Mouse (Mus musculus) left cerebral cortex, postnatal 25 days (tissue): ENCODE data around the gene Plxna2. TPM values are rescaled to one million over a fixed set of nuclear protein-coding genes. Genes with fewer than 3 reads are reported as not detected.

Experiments used
- DNase-seq, 2 experiments: peaks; one replicate each; pipeline ENCODE4 v3.0.0; 2022; ENCODE audit warnings: low spot score in 2 of 2, mixed read lengths in 1 of 2
- intact Hi-C: fragments of 180-260 bp; cut with DNase I; formaldehyde crosslinking; loops from one replicate; pipeline ENCODE4 v1.15.1; 2025
- total RNA-seq, 2 experiments: library from RNA; stranded (reverse); gene quantifications; 2 replicates each; pipeline ENCODE4 v1.2.3; 2021

Gene Plxna2
- total RNA-seq = 100 to 1,000 TPM in 1 of 2 experiments, 10 to 100 TPM in 1; 88.4 to 102 TPM

GRCm38 (mm10) chr1:194617918-194618317, at the start of gene Plxna2:
Gene Plxna2 (plus strand): TSS chr1:194618218.
- DNase-seq = no peak
- intact Hi-C loops = loop anchor here (5.0 to 10.0 kb wide), 4 partner anchors 283 to 1231 kb away; no protein-coding TSS in a partner anchor

DNA sequence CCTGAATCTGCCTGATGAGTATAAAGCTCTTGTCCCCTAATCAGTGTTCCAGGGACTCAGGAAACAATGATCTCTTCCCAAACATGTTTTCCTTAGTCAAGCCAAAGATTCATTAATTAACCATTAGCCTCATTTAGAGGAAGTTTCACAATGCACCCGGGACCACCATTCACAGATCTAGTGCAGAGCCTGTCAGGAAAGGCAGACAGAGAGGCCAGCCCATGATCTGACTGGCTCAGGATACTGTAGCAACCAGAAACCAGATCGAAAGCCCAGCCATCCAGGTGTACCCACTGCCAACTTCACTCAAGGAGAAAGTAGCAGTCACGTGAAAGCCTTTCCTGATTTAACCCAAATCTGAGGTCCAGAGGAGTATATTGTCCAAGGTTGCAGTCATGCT, 44.1 kb upstream of the Plxna2 start:
- intact Hi-C loops = no loop called here
- no peak for DNase-seq

GRCm38 (mm10) chr1:194578270-194578669, 39.7 kb upstream of the Plxna2 start:
- intact Hi-C loops = no loop called here
- peak; percentile 26 to 76 for DNase-seq

DNA sequence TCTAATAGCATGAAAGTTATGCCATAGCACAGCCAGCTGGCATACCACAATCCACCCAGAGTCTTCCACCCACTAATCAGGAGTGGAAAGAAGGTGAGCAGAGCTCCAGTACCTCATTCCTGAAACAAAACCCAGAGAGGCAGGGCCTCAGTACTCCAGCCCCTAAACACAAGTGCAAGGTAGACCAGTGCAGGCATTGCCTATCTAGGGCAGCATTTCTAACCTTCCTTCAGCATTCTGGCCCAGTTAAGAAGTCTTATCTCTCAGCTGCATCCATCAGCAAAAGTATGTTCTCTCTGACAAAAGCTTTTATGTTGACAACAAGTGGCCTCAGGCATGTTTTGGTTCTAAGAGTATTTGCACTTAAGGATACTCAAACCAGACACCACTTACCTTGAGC, 37.5 kb upstream of the Plxna2 start:
- peak; percentile 7 to 29 for DNase-seq

GRCm38 (mm10) chr1:194586670-194587069, 31.3 kb upstream of the Plxna2 start:
- intact Hi-C loops = no loop called here
- DNase-seq = peak in 1 of 2 experiments; percentile 39

More for the DNA sequence above, 37.5 kb upstream of the Plxna2 start:
- intact Hi-C loops = no loop called here

GRCm38 (mm10) chr1:194587532-194587931, 30.5 kb upstream of the Plxna2 start:
- no peak for DNase-seq
- intact Hi-C loops = no loop called here

DNA sequence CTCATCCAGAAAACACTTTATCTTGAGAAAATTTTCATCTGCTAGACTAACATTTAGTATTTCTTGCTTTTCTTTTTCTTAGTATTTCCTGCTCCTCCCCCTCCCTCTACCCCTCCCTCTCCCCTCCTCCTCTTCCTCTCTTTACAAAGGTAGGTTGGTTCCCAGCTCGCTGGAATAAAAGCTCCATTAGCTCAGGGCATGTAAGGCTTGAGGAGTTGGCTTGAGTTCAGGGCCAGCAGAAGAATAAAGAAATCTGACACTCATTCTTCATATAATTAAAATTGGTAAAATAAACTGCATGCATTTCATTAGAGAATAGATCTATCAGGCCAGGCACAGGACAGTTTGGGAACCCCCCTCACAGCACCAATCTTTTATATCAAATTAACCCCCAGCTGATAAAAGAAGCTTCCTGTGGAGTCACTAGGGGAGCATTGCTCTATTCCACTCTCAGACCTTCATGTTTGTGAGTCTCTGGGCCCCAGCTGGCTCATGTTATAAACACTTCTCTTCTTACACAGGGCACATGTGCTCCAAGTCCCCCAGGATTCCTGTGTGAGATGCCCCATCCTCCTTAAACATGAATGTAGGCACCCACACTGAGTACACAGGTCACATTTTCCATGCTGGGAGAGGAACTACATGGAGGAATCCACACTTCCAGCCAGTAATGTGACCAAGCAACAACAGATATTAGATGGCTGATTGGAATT, 29.9 kb upstream of the Plxna2 start:
- intact Hi-C loops = no loop called here
- DNase-seq = no peak

- intact Hi-C loops = no loop called here
- DNase-seq = no peak
Measured at GRCm38 (mm10) chr1:194588711-194589451, 29.1 kb upstream of the Plxna2 start.

DNA sequence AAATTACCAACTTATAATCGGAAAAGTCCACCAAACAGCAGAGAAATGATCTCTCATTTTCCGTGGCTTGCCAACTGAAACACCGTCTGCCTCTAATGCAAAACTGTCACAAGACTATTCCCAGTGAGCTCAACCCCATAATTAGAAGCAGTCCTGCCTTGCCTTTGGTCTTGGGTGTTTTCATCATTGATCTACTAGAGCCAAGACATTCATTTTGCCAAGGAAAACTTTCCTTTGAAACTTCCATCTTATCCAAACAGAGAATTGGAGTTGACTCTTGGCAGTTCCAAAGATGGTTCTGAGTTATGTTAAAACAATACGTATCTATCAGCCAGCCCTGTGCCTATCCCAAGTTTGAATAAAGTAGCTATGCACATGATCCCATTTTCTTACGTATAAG, 24.9 kb upstream of the Plxna2 start:
- DNase-seq = no peak
- intact Hi-C loops = no loop called here

DNA sequence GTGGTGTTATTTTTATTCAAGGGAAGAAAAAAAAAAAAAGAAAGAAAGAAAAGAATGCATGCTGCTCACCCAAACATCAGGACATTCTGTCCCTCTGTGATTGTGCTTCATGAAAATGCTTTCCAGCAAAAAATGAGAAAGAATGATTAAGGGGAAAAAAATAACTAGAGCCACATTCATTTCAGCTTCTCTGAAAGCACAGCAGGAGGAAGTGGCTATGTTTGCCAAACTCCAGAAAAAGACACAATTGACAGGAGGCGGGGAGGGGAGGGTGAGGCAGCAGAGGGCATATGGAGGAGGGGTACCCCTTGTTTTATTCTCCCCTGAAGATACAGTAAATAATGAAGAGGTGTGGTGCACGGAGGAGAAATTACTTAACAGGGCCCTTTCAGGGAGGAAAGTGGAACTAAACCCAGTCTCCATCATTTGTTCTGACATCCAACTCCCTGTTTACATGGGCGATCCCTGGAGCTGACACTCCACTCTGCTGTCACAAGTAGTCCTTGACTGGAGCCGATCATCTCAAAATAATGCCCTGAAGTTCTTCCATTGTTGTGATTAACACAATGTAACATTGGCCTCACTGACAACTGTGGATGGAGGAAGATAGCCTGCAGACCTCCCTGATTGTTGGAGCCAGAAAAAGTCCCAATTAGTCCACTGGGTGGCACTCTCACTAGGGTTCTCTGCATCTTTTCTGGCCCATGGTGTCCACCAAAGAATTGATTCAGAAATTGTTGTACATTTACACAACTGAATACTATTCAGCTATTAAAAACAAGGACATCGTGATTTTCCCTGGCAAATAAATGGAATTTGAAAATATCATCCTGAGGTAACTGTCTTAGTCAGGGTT, 10.4 kb upstream of the Plxna2 start:
- DNase-seq = peak in 1 of 2 experiments; percentile 33
- intact Hi-C loops = loop anchor here (2.0 kb wide), 1 partner anchor 43 kb away; no protein-coding TSS in a partner anchor

GRCm38 (mm10) chr1:194610516-194610915, 7.5 kb upstream of the Plxna2 start:
- intact Hi-C loops = loop anchor here (5.0 to 10.0 kb wide), 3 partner anchors 276 to 676 kb away; no protein-coding TSS in a partner anchor
- no peak for DNase-seq

GRCm38 (mm10) chr1:194612628-194613027, 5.4 kb upstream of the Plxna2 start:
- intact Hi-C loops = loop anchor here (5.0 to 10.0 kb wide), 3 partner anchors 278 to 678 kb away; no protein-coding TSS in a partner anchor
- DNase-seq = peak in 1 of 2 experiments; percentile 72

DNA sequence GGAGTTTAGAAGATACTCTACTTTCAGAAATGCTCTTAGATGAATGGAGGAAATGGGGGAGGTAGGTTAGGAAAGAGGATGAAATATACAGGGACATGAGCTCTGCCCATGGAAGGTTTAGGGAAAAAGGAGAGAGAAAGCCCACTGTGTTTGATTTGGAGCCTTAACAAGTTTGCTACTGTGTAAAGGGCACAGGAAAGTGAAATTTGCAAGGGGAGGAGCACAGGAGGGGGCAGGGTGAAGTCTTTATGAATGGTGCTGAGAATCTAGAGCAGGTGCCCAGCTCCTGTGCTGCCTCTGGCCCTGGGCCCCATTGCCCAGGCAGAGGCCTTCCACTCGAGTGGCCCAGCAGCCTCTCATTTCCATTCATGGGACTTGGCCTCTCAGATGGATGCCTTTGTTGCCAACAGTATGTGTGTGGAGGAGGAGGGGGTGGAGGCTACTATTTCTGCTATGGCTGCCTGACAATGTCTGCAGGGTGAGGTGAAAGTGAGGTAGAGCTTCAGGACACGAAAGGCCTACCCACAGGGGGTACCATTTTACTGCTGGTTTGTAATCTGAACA, 4.7 kb upstream of the Plxna2 start:
- peak in 1 of 2 experiments; percentile 30 for DNase-seq
- intact Hi-C loops = loop anchor here (5.0 to 10.0 kb wide), 3 partner anchors 279 to 679 kb away; no protein-coding TSS in a partner anchor

DNA sequence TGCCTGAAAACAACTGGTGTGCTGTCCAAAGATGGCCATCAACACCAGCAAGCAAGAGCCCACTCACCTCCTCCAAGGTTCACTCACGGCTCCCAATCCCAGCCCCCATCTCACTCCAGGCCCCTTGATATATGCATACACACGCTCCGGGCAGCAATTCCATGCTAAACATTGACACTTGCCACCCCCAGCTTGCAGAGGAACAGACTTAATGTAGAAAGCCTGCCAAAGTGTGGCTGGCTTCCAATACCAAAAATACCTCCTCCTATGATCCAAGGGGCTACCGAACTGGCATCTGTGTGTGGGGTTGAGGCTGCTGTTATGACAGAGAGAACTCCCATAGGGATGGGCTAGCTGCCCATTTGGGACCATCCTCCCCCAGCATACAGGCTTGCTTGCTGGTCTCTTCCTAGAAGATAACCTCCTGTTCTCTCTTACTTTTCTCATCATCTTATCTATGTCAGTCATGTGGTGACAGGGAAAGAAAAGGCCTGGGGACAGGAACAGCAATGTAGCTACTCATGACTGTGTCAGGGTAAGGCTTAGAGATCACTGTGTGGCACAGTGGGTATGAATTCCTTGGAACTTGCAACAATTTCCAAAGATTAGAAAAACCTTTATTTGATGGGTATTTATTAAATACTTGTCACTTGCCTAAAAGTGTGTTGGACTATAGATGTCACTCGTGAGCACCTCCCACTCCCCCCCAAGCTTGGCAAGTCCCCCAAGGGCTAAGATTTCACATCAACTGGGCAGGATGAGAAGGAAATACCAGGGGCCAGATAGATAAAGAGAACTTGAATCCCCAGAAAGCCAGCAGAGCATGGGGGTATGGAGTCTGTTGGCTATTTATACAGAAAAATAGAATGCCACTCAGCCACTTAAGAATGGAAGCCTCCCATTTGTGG, 3.8 kb upstream of the Plxna2 start:
- peak; percentile 49 to 92 for DNase-seq
- intact Hi-C loops = loop anchor here (2.0 to 10.0 kb wide), 4 partner anchors 279 to 1163 kb away; no protein-coding TSS in a partner anchor

DNA sequence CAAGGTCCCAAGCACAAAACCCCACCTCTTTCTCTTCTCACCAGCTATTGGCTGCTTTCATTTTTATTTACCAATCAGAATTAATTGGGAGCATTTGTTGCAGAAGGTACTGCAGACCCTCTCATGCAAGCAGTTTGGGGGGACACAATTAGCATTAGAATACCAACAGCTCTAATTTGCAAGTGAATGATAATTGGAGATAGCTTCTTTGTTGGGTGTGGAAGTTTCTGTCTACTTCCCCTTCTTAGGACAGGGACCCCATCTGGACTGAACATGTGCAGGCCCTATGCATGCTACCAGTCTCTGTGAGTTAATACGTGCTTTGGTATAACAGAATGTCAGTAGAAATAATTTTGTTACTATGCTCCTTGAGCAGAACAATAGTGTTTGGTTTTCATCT, 1.9 kb upstream of the Plxna2 start:
- no peak for DNase-seq

DNA sequence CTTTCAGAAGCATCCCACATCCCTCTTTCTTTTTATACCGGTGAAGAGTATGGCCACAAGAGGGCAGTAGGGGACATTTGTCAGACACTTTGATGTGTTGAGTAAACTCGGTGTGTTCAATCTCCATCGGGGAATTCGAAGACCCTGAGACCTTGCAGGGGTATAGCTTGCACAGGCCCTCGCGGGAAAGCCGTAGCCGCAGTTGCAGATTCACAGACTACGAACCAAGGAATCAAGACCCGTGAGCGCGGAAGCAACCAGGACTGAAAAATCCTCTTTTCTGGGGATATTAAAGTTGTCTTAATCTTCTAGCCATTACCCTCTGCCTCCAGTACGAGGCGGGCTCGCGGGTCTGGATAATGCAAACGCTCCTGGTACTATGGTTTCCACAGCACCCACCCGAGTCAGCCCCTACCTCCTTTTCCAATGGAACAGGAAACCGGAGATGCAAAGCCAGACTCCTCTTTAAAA, 858 bp downstream of the Plxna2 start:
- intact Hi-C loops = loop anchor here (5.0 to 10.0 kb wide), 4 partner anchors 284 to 1232 kb away; no protein-coding TSS in a partner anchor
- peak; percentile 86 to 94 for DNase-seq

More for the DNA sequence above, 1.9 kb upstream of the Plxna2 start:
- intact Hi-C loops = loop anchor here (5.0 to 10.0 kb wide), 4 partner anchors 281 to 1229 kb away; no protein-coding TSS in a partner anchor

GRCm38 (mm10) chr1:194619353-194620244, 1.6 kb downstream of the Plxna2 start:
- intact Hi-C loops = loop anchor here (5.0 to 10.0 kb wide), 8 partner anchors 83 to 1232 kb away; no protein-coding TSS in a partner anchor
- DNase-seq = peak; percentile 91 to 95
